Mouse (Mus musculus): Measurements from ENCODE around the gene Apmap.

- TF ChIP-seq CTCF (IDR thresholded peaks at IDR 0.05; ENCODE audit: low read depth, low read length) (no peak), POLR2A (IDR thresholded peaks at IDR 0.05; ENCODE audit: borderline replicate concordance, low read depth, low read length) (no peak)
Measured at GRCm38 (mm10) chr2:150610097-150610496, 1.7 kb upstream of the Apmap start.

All from bone marrow macrophage, adult 2 months (primary cell).